Mouse (Mus musculus) CH12.LX (cell line): Measurements from ENCODE around the gene E130218I03Rik.

Source experiments
- BHLHE40 ChIP-seq: IDR thresholded peaks from 2 replicates; pipeline ENCODE4 v1.6.1; 2011; ENCODE audit warnings: mild to moderate bottlenecking, low read depth, low read length, improper control_type of control experiment
- CHD2 ChIP-seq: IDR thresholded peaks from 2 replicates; pipeline ENCODE4 v1.6.1; 2011; ENCODE audit warnings: low read length, improper control_type of control experiment
- CTCF ChIP-seq, 2 experiments: IDR thresholded peaks in 1 of 2; conservative IDR thresholded peaks in 1 of 2; 2 replicates each; pipeline ENCODE4 v1.5.1; 2011 to 2012; ENCODE audit warnings: low read depth in 2 of 2, low read length in 2 of 2, improper control_type of control experiment in 1 of 2, inconsistent platforms in 1 of 2, mild to moderate bottlenecking in 1 of 2, moderate library complexity in 1 of 2
- ELF1 ChIP-seq: IDR thresholded peaks from 2 replicates; pipeline ENCODE4 v1.6.1; 2014; ENCODE audit warnings: low read depth, mild to moderate bottlenecking, inconsistent platforms, low read length, improper control_type of control experiment
- EP300 ChIP-seq: IDR thresholded peaks from 2 replicates; pipeline ENCODE4 v1.6.1; 2011; ENCODE audit warnings: low read length, improper control_type of control experiment
- KAT2A ChIP-seq: IDR thresholded peaks from 2 replicates; pipeline ENCODE4 v1.6.1; 2012; ENCODE audit warnings: low read length, improper control_type of control experiment, inconsistent platforms; ENCODE audit not compliant: insufficient replicate concordance
- MAX ChIP-seq: IDR thresholded peaks from 2 replicates; pipeline ENCODE4 v1.6.1; 2011; ENCODE audit warnings: low read length, improper control_type of control experiment
- MEF2A ChIP-seq: IDR thresholded peaks from 2 replicates; pipeline ENCODE4 v1.6.1; 2014; ENCODE audit warnings: low read depth, mild to moderate bottlenecking, inconsistent platforms, low read length, improper control_type of control experiment, borderline replicate concordance
- POLR2A ChIP-seq: IDR thresholded peaks from 2 replicates; pipeline ENCODE4 v1.6.1; 2011; ENCODE audit warnings: low read depth, mild to moderate bottlenecking, improper control_type of control experiment, low read length
- SIN3A ChIP-seq: IDR thresholded peaks from 2 replicates; pipeline ENCODE4 v1.6.1; 2012; ENCODE audit warnings: low read length, improper control_type of control experiment, inconsistent platforms
- USF1 ChIP-seq: IDR thresholded peaks from 2 replicates; pipeline ENCODE4 v1.6.1; 2014; ENCODE audit warnings: low read depth, mild to moderate bottlenecking, inconsistent platforms, low read length, improper control_type of control experiment
- ZC3H11A ChIP-seq: IDR thresholded peaks from 2 replicates; pipeline ENCODE4 v1.6.1; 2012; ENCODE audit warnings: low read depth, mild to moderate bottlenecking, inconsistent platforms, low read length, improper control_type of control experiment

DNA sequence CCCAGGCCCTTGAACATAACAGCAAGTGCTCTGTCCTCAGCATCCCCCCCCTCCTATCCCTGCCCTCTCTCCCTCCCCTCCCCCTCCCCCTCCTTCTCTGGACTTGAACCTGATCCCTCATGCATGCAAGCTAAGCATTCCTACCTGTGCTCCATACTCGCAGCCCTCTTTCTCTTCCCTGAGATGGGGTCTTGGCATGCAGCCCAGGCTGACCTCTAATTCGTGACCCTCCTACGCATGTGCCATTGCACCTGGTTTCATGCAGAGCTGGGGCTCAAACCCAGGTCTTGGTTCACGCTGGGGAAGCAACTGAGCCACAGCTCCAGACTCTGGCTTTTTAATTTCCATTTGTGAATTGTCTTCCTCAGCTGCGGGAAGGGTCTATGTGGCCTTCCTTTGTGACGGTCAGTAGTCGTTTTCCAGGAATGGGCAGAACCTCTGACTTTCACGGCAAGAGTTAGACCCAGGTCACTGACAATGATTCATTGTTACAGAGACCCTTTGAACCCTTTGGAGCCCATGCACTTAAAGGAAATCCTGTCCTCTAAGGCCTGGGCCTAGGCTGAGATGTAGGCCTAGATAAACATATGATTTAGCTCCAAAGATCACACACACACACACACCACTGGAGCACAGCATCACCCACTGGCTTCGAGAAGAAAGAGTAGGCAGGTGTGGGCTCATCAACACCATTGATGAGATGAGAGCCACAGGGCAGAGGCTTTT, 22.6 kb downstream of the E130218I03Rik start:
- no peak for TF ChIP-seq POLR2A
- no peak for TF ChIP-seq CTCF (conservative IDR thresholded peaks at IDR 0.05 in 1 of 2, IDR thresholded peaks at IDR 0.05 in 1 of 2; ENCODE audit: low read depth in 2 of 2, low read length in 2 of 2)
- TF ChIP-seq SIN3A, result no peak
- TF ChIP-seq MAX, result no peak
- TF ChIP-seq ELF1, result no peak
- TF ChIP-seq ZC3H11A, result no peak
- TF ChIP-seq BHLHE40, result no peak
- TF ChIP-seq EP300, result no peak
- TF ChIP-seq MEF2A, result no peak
- TF ChIP-seq KAT2A, result no peak
- TF ChIP-seq CHD2, result no peak
- TF ChIP-seq USF1, result no peak
